Mouse (Mus musculus): ENCODE data around the gene Unc79.

The Unc79 gene

GRCm38 (mm10) chr12:103123861-103124260 lies 175.2 kb downstream of the Unc79 start:
- no peak for DNase-seq (ENCODE audit: low read depth, low spot score)

- DNase-seq (ENCODE audit: low read depth, low spot score): no peak
Measured at GRCm38 (mm10) chr12:103128914-103129313, 180.3 kb downstream of the Unc79 start.

GRCm38 (mm10) chr12:103129395-103130248 lies 181.0 kb downstream of the Unc79 start:
- no peak for DNase-seq (ENCODE audit: low read depth, low spot score)

GRCm38 (mm10) chr12:103131419-103131818 lies 182.8 kb downstream of the Unc79 start:
- peak; percentile 38 for DNase-seq (ENCODE audit: low read depth, low spot score)

GRCm38 (mm10) chr12:103142550-103143010 lies 193.9 kb downstream of the Unc79 start:
- DNase-seq (ENCODE audit: low read depth, low spot score): peak; percentile 51

GRCm38 (mm10) chr12:103143798-103144565 lies 195.3 kb downstream of the Unc79 start:
- peak; percentile 74 for DNase-seq (ENCODE audit: low read depth, low spot score)

- DNase-seq (ENCODE audit: low read depth, low spot score): no peak
Measured at GRCm38 (mm10) chr12:103150247-103150646, 201.6 kb downstream of the Unc79 start.

GRCm38 (mm10) chr12:103154927-103155326 lies 206.3 kb downstream of the Unc79 start:
- peak; percentile 19 for DNase-seq (ENCODE audit: low read depth, low spot score)

GRCm38 (mm10) chr12:103155406-103155805 lies 206.7 kb downstream of the Unc79 start:
- DNase-seq (ENCODE audit: low read depth, low spot score): no peak

GRCm38 (mm10) chr12:103157129-103157910 lies 208.7 kb downstream of the Unc79 start:
- DNase-seq (ENCODE audit: low read depth, low spot score): no peak

GRCm38 (mm10) chr12:103159016-103159415 lies 210.4 kb downstream of the Unc79 start:
- no peak for DNase-seq (ENCODE audit: low read depth, low spot score)

- no peak for DNase-seq (ENCODE audit: low read depth, low spot score)
Measured at GRCm38 (mm10) chr12:103160721-103161120, 212.1 kb downstream of the Unc79 start.

GRCm38 (mm10) chr12:103163596-103163995 lies 214.9 kb downstream of the Unc79 start:
- DNase-seq (ENCODE audit: low read depth, low spot score): no peak

GRCm38 (mm10) chr12:103164101-103165030 lies 215.7 kb downstream of the Unc79 start:
- DNase-seq (ENCODE audit: low read depth, low spot score): peak; percentile 49

- no peak for DNase-seq (ENCODE audit: low read depth, low spot score)
Measured at GRCm38 (mm10) chr12:103168892-103169291, 220.2 kb downstream of the Unc79 start.

GRCm38 (mm10) chr12:103183057-103183456 lies 234.4 kb downstream of the Unc79 start:
- DNase-seq (ENCODE audit: low read depth, low spot score): no peak

- no peak for DNase-seq (ENCODE audit: low read depth, low spot score)
Measured at GRCm38 (mm10) chr12:103187020-103187419, 238.4 kb downstream of the Unc79 start.

- no peak for DNase-seq (ENCODE audit: low read depth, low spot score)
Measured at GRCm38 (mm10) chr12:103188223-103188622, 239.6 kb downstream of the Unc79 start.

GRCm38 (mm10) chr12:103189771-103190170 lies 241.1 kb downstream of the Unc79 start:
- DNase-seq (ENCODE audit: low read depth, low spot score): no peak

- no peak for DNase-seq (ENCODE audit: low read depth, low spot score)
Measured at GRCm38 (mm10) chr12:103192996-103193395, 244.3 kb downstream of the Unc79 start.

Data from A20 (cell line).